Mouse (Mus musculus): ENCODE data around the gene Gm28434. TPM values are rescaled to one million over a fixed set of nuclear protein-coding genes. Genes with fewer than 3 reads are reported as not detected.

The Gm28434 gene
- not detected for total RNA-seq (2022)

GRCm38 (mm10) chr5:87969201-87969600, at the start of gene Gm28434, which contains the start of gene 2310003L06Rik:
Gm28434 (plus strand) TSS chr5:87969517.
2310003L06Rik (plus strand) TSS chr5:87969459.
- DNase-seq, result no peak

DNA sequence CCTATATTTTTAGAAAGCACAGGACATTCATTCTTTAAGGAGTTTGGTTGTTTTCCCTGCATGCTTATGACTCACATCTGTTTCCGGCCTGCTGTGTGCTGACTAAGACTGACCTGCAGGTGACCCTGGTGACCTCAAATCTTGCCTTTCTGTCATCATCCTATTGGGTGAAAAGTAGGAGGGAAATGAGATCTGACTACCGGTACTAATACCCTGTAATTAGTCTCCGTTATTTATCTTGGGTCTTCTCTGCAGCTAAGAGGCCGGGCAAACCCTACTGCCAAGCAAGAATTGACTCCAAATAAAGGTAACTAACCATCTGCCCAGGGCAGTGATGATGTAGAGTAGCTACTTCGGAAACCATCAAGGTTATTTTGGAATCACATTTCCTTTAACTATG, 43.9 kb upstream of the Gm28434 start, which contains the start of gene Csn3:
Gene Csn3, plus strand, starts transcription at position 208 of the 400 bp plus-strand sequence.
- no peak for DNase-seq

- DNase-seq, result no peak
Observed at GRCm38 (mm10) chr5:87931603-87932002, 37.7 kb upstream of the Gm28434 start.

- DNase-seq, result no peak
Observed at GRCm38 (mm10) chr5:87940752-87941151, 28.6 kb upstream of the Gm28434 start.

- DNase-seq, result no peak
Observed at GRCm38 (mm10) chr5:87942515-87942914, 26.8 kb upstream of the Gm28434 start.

- DNase-seq, result no peak
Observed at GRCm38 (mm10) chr5:87951836-87952235, 17.5 kb upstream of the Gm28434 start.

GRCm38 (mm10) chr5:87979139-87979538, 9.8 kb downstream of the Gm28434 start, which contains the start of gene Cabs1:
Cabs1 (plus strand) TSS chr5:87979439.
- no peak for DNase-seq

- no peak for DNase-seq
Observed at GRCm38 (mm10) chr5:87982468-87983214, 13.3 kb downstream of the Gm28434 start.

- DNase-seq, result no peak
Observed at GRCm38 (mm10) chr5:88002249-88002648, 32.9 kb downstream of the Gm28434 start, which contains the start of gene Smr3a. Smr3a (plus strand) TSS chr5:88002549.

DNA sequence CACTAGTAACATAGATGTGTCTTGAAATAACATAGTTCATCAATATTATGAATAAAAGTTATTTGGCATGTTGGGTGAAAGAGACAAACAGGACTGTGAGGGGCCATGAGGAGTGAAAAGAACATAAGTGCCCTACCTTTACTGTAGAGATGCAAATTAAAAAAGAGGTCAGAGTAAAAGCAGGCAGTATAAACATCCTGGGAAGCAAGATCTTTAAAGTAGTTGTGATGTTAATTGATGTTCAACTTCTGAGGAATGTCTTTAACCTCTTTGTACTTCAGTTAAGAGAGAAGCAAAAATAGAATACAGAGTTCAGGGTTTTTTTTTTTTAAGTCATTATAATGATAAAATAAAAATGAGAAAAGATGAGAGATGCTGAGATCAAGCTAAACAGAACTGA, 35.9 kb downstream of the Gm28434 start:
- DNase-seq, result no peak

Other genes with a start within 250 kb of the Gm28434 start
- not detected for gene Csn1s2a, start 194.9 kb upstream of the Gm28434 start, total RNA-seq (2022)
- not detected for gene Csn1s2b, start 161.4 kb upstream of the Gm28434 start, total RNA-seq (2022)
- gene Prr27, start 143.8 kb upstream of the Gm28434 start, total RNA-seq (2022), result not detected
- gene Odam, start 84.5 kb upstream of the Gm28434 start, total RNA-seq (2022), result not detected
- not detected for gene Csn3, start 43.9 kb upstream of the Gm28434 start, total RNA-seq (2022)
- not detected for gene 2310003L06Rik, start 58 bp upstream of the Gm28434 start, total RNA-seq (2022)
- not detected for gene Cabs1, start 9.9 kb downstream of the Gm28434 start, total RNA-seq (2022)
- gene Smr3a, start 33.0 kb downstream of the Gm28434 start, total RNA-seq (2022), result not detected
- not detected for gene Smr2, start 117.0 kb downstream of the Gm28434 start, total RNA-seq (2022)
- gene Gm11116, start 142.0 kb downstream of the Gm28434 start, total RNA-seq (2022), result not detected
- not detected for gene Gm11115, start 184.6 kb downstream of the Gm28434 start, total RNA-seq (2022)